Mouse (Mus musculus) heart, embryonic 15.5 days (tissue): Measurements from ENCODE around the gene Ctnna3. TPM values are rescaled to one million over a fixed set of nuclear protein-coding genes. Genes with fewer than 3 reads are reported as not detected.

Source experiments
- ATAC-seq: fragments of 200-750 bp; cut with Nextera tagmentation; replicated peaks from 2 replicates; pipeline ENCODE4 v1.8.0; 2017; ENCODE audit warnings: low read depth, moderate TSS enrichment; ENCODE audit not compliant: insufficient number of reproducible peaks, insufficient read depth, low FRiP score
- H3K27ac ChIP-seq: fragments of 300-500 bp; sonication (generic); 2 replicates; pipeline ENCODE4 v1.5.1; 2015; ENCODE audit warnings: mild to moderate bottlenecking, inconsistent platforms
- H3K27me3 ChIP-seq: fragments of 300-500 bp; sonication (generic); 2 replicates; pipeline ENCODE4 v1.6.1; 2015; ENCODE audit warnings: inconsistent platforms
- H3K36me3 ChIP-seq: fragments of 300-500 bp; sonication (generic); 2 replicates; pipeline ENCODE4 v1.6.1; 2015; ENCODE audit warnings: mild to moderate bottlenecking, inconsistent platforms
- H3K4me1 ChIP-seq: fragments of 300-500 bp; sonication (generic); replicated peaks from 2 replicates; pipeline ENCODE4 v1.6.1; 2015; ENCODE audit warnings: inconsistent platforms
- H3K4me2 ChIP-seq: fragments of 300-500 bp; sonication (generic); 2 replicates; pipeline ENCODE4 v1.6.1; 2015; ENCODE audit warnings: inconsistent platforms, mild to moderate bottlenecking, moderate library complexity
- H3K4me3 ChIP-seq: fragments of 300-500 bp; sonication (generic); 2 replicates; pipeline ENCODE4 v1.5.1; 2015; ENCODE audit warnings: mild to moderate bottlenecking, inconsistent platforms
- H3K9ac ChIP-seq: fragments of 300-500 bp; sonication (generic); 2 replicates; pipeline ENCODE4 v1.6.1; 2015; ENCODE audit warnings: mild to moderate bottlenecking, inconsistent platforms
- H3K9me3 ChIP-seq: fragments of 300-500 bp; sonication (generic); replicated peaks from 2 replicates; pipeline ENCODE4 v1.6.1; 2016; ENCODE audit warnings: inconsistent platforms
- WGBS: fragments of 180-500 bp; shearing (Covaris S2); methylation state at CpG from one replicate; pipeline ENCODE4 v1.1.7; 2015; ENCODE audit warnings: mixed read lengths; 5-methylcytosine and 5-hydroxymethylcytosine counted together
- polyA plus RNA-seq: library from polyadenylated mRNA; unstranded; fragments of >200 nt; fragmentation: Nextera tagmentation; extraction: Ambion mirVana; gene quantifications from 2 replicates; pipeline ENCODE4 v1.2.1, GENCODE M21; 2015

The Ctnna3 gene
- polyA plus RNA-seq, 1 experiment from 2014 or later, result 27.8 TPM

- H3K9me3 ChIP-seq, result no peaks in the 10 kb centered on the region
- no peak overlapping the region for H3K27ac ChIP-seq
- H3K27me3 ChIP-seq, result no peaks in the 10 kb centered on the region
- no peaks in the 10 kb centered on the region for H3K4me1 ChIP-seq
- no peaks in the 10 kb centered on the region for H3K36me3 ChIP-seq
- no peak for ATAC-seq
- no peak overlapping the region for H3K9ac ChIP-seq
- no peak overlapping the region for H3K4me3 ChIP-seq
- WGBS, result 74% methylated on average over 4 of the region's 4 CpGs
- no peak overlapping the region for H3K4me2 ChIP-seq
Observed at GRCm38 (mm10) chr10:63851946-63852345, 422.0 kb downstream of the Ctnna3 start.

GRCm38 (mm10) chr10:63869123-63869522 is 439.2 kb downstream of the Ctnna3 start:
- WGBS, result 73% methylated on average over 7 of the region's 7 CpGs
- H3K9me3 ChIP-seq, result no peaks in the 10 kb centered on the region
- no peak overlapping the region for H3K4me3 ChIP-seq
- H3K36me3 ChIP-seq, result no peaks in the 10 kb centered on the region
- H3K9ac ChIP-seq, result no peak overlapping the region
- H3K4me1 ChIP-seq, result no peaks in the 10 kb centered on the region
- ATAC-seq, result no peak
- H3K27ac ChIP-seq, result no peak overlapping the region
- H3K4me2 ChIP-seq, result no peak overlapping the region
- H3K27me3 ChIP-seq, result no peaks in the 10 kb centered on the region

GRCm38 (mm10) chr10:63880462-63880903 is 450.6 kb downstream of the Ctnna3 start:
- Histone ChIP-seq H3K27ac (no peak overlapping the region), H3K27me3 (no peaks in the 10 kb centered on the region), H3K4me2 (no peak overlapping the region), H3K4me3 (no peak overlapping the region), H3K9ac (no peak overlapping the region), H3K4me1 (no peaks in the 10 kb centered on the region; the same call in 1 of the 2 replicates), H3K36me3 (no peaks in the 10 kb centered on the region), H3K9me3 (no peaks in the 10 kb centered on the region)
- ATAC-seq, result no peak
- WGBS, result 80% methylated on average over 5 of the region's 5 CpGs

- no peaks in the 10 kb centered on the region for H3K27me3 ChIP-seq
- H3K4me2 ChIP-seq, result peak overlapping the region; percentile 59
- peak overlapping the region; percentile 53; the same call in 1 of the 2 replicates for H3K27ac ChIP-seq
- no peaks in the 10 kb centered on the region for H3K9me3 ChIP-seq
- H3K9ac ChIP-seq, result no peak overlapping the region
- peak; percentile 22; the same call in 1 of the 2 replicates for ATAC-seq
- no peaks in the 10 kb centered on the region for H3K36me3 ChIP-seq
- H3K4me1 ChIP-seq, result no peaks in the 10 kb centered on the region; the same call in 1 of the 2 replicates
- WGBS, result 29% methylated on average over 23 of the region's 23 CpGs
- peak overlapping the region; percentile 39 for H3K4me3 ChIP-seq
Observed at GRCm38 (mm10) chr10:63886449-63887088, 456.7 kb downstream of the Ctnna3 start.

GRCm38 (mm10) chr10:63894612-63895011 is 464.7 kb downstream of the Ctnna3 start:
- Histone ChIP-seq H3K4me3 (no peak overlapping the region), H3K4me2 (no peak overlapping the region), H3K27me3 (no peaks in the 10 kb centered on the region), H3K36me3 (no peaks in the 10 kb centered on the region), H3K9me3 (no peaks in the 10 kb centered on the region), H3K27ac (no peak overlapping the region), H3K9ac (no peak overlapping the region), H3K4me1 (no peaks in the 10 kb centered on the region)
- ATAC-seq, result no peak
- 85% methylated on average over 5 of the region's 5 CpGs for WGBS

- Histone ChIP-seq H3K4me1 (0 out of 2 replicates have a peak, but pooled peaks cover 4% of the 10 kb centered on the region), H3K36me3 (no peaks in the 10 kb centered on the region), H3K27me3 (no peaks in the 10 kb centered on the region), H3K9me3 (no peaks in the 10 kb centered on the region), H3K27ac (no peak overlapping the region), H3K9ac (no peak overlapping the region), H3K4me3 (no peak overlapping the region), H3K4me2 (no peak overlapping the region)
- ATAC-seq, result no peak
Observed at GRCm38 (mm10) chr10:63899891-63900290, 470.0 kb downstream of the Ctnna3 start.

GRCm38 (mm10) chr10:63908878-63909277 is 479.0 kb downstream of the Ctnna3 start:
- no peaks in the 10 kb centered on the region for H3K4me1 ChIP-seq
- ATAC-seq, result no peak
- H3K27me3 ChIP-seq, result no peaks in the 10 kb centered on the region
- no peak overlapping the region for H3K9ac ChIP-seq
- no peaks in the 10 kb centered on the region for H3K9me3 ChIP-seq
- H3K4me3 ChIP-seq, result no peak overlapping the region
- no peak overlapping the region for H3K4me2 ChIP-seq
- H3K36me3 ChIP-seq, result no peaks in the 10 kb centered on the region
- H3K27ac ChIP-seq, result no peak overlapping the region

GRCm38 (mm10) chr10:63927334-63927733 is 497.4 kb downstream of the Ctnna3 start, which contains the start of gene Gm10118:
TSS of gene Gm10118 (minus strand) at chr10:63927434.
- Histone ChIP-seq H3K4me2 (no peak within 1 kb of the TSS), H3K27ac (no peak within 1 kb of the TSS), H3K36me3 (no peaks in the 10 kb centered on the region), H3K9ac (no peak within 1 kb of the TSS), H3K27me3 (no peaks in the 10 kb centered on the region), H3K4me1 (no peaks in the 10 kb centered on the region), H3K4me3 (no peak within 1 kb of the TSS), H3K9me3 (no peaks in the 10 kb centered on the region)
- ATAC-seq, result no peak

GRCm38 (mm10) chr10:63933946-63934345 is 504.0 kb downstream of the Ctnna3 start:
- Histone ChIP-seq H3K9me3 (no peaks in the 10 kb centered on the region), H3K4me3 (no peak overlapping the region), H3K27ac (no peak overlapping the region), H3K36me3 (no peaks in the 10 kb centered on the region), H3K4me2 (no peak overlapping the region), H3K4me1 (no peaks in the 10 kb centered on the region), H3K9ac (no peak overlapping the region), H3K27me3 (no peaks in the 10 kb centered on the region)
- WGBS, result 58% methylated on average over 5 of the region's 5 CpGs
- ATAC-seq, result no peak

GRCm38 (mm10) chr10:63945534-63945933 is 515.6 kb downstream of the Ctnna3 start:
- no peaks in the 10 kb centered on the region for H3K36me3 ChIP-seq
- ATAC-seq, result no peak
- no peak overlapping the region for H3K4me2 ChIP-seq
- no peaks in the 10 kb centered on the region for H3K9me3 ChIP-seq
- no peaks in the 10 kb centered on the region for H3K27me3 ChIP-seq
- H3K4me3 ChIP-seq, result no peak overlapping the region
- no peak overlapping the region for H3K27ac ChIP-seq
- H3K4me1 ChIP-seq, result peaks cover 5% of the 10 kb centered on the region
- no peak overlapping the region for H3K9ac ChIP-seq
- WGBS, result 85% methylated on average over 3 of the region's 3 CpGs

GRCm38 (mm10) chr10:63947266-63947665 is 517.4 kb downstream of the Ctnna3 start:
- no peak for ATAC-seq
- no peak overlapping the region for H3K4me3 ChIP-seq
- WGBS, result 71% methylated on average over 4 of the region's 4 CpGs

GRCm38 (mm10) chr10:63950867-63951266 is 521.0 kb downstream of the Ctnna3 start:
- no peaks in the 10 kb centered on the region for H3K9me3 ChIP-seq
- peaks cover 24% of the 10 kb centered on the region for H3K4me1 ChIP-seq
- ATAC-seq, result no peak
- peak overlapping the region; percentile 68 for H3K27ac ChIP-seq
- WGBS, result 24% methylated on average over 8 of the region's 8 CpGs
- no peaks in the 10 kb centered on the region for H3K27me3 ChIP-seq
- no peak overlapping the region for H3K4me3 ChIP-seq
- H3K36me3 ChIP-seq, result no peaks in the 10 kb centered on the region
- H3K9ac ChIP-seq, result no peak overlapping the region
- peak overlapping the region; percentile 24 for H3K4me2 ChIP-seq

More at GRCm38 (mm10) chr10:63947266-63947665, 517.4 kb downstream of the Ctnna3 start:
- Histone ChIP-seq H3K9ac (no peak overlapping the region), H3K27ac (no peak overlapping the region), H3K27me3 (no peaks in the 10 kb centered on the region), H3K4me2 (no peak overlapping the region), H3K9me3 (no peaks in the 10 kb centered on the region), H3K4me1 (peaks cover 18% of the 10 kb centered on the region), H3K36me3 (no peaks in the 10 kb centered on the region)
